Mouse (Mus musculus) small intestine, adult 2 months (tissue): ENCODE data around the gene Naa25.

ENCODE experiments used
- CTCF ChIP-seq: fragments of 200-500 bp; IDR thresholded peaks from 2 replicates; pipeline ENCODE4 v1.5.1; 2012; ENCODE audit warnings: low read depth, mild to moderate bottlenecking, control low read depth, inconsistent platforms, low read length, moderate library complexity, mixed read lengths; ENCODE audit not compliant: insufficient replicate concordance, insufficient read length; ENCODE audit errors: extremely low read depth
- POLR2A ChIP-seq: fragments of 200-500 bp; IDR thresholded peaks from 2 replicates; pipeline ENCODE4 v1.6.1; 2012; ENCODE audit warnings: low read depth, mild to moderate bottlenecking, control low read depth, inconsistent platforms, low read length, moderate library complexity

DNA sequence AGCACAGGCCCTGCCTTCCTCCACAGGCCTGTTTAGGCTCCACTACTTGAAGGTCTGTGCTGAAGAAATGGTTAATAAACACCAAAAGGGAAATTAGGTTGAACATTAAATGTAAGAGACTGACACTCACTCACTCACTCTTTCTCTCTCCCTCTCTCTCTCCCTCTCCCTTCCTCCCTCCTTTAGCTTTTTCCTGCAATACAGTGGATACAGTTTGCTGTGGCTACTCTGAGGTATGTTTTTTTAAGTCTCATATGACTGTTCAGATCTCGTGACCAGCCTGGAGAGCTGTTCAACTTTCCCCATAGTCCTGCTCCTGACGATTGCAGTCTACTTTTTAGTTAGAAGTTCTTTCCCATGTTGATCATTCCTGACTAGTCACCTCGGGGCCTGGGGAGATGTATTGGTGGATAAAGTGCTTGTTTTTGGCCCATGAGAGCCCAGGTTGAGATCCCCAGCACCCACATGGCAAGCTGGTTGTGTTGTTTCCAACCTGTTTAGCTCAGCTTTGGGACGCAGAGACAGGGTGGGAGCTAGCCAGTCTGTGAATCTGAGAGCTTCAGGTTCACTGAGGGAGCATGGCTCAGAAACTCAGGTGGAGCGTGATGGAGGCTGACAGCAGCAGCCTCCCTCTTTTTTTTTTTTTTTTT, 66.0 kb downstream of the Naa25 start:
- TF ChIP-seq CTCF = no peak
- TF ChIP-seq POLR2A = no peak
